Mouse (Mus musculus) bone marrow, adult 2 months (tissue): ENCODE measurements around the gene Tbata. TPM values are rescaled to one million over a fixed set of nuclear protein-coding genes. Genes with fewer than 3 reads are reported as not detected.

Source experiments
- H3K27ac ChIP-seq: fragments of 200-500 bp; 2 replicates; pipeline ENCODE4 v1.5.1; 2012; ENCODE audit warnings: low read depth, mild to moderate bottlenecking, control low read depth, inconsistent platforms, low read length; ENCODE audit not compliant: control insufficient read depth, poor library complexity, insufficient read depth
- H3K4me1 ChIP-seq: fragments of 200-500 bp; 2 replicates; pipeline ENCODE4 v1.6.1; 2011; ENCODE audit warnings: low read length; ENCODE audit not compliant: control insufficient read depth, insufficient read depth
- H3K4me3 ChIP-seq: fragments of 200-500 bp; replicated peaks from 2 replicates; pipeline ENCODE3; 2011; ENCODE audit warnings: mild to moderate bottlenecking, low read depth, low read length, control low read depth; ENCODE audit not compliant: control insufficient read depth
- CTCF ChIP-seq: fragments of 200-500 bp; IDR thresholded peaks from 2 replicates; pipeline ENCODE4 v1.5.1; 2011; ENCODE audit warnings: low read length, control low read depth; ENCODE audit not compliant: control insufficient read depth, insufficient read depth
- POLR2A ChIP-seq: fragments of 200-500 bp; IDR thresholded peaks from 2 replicates; pipeline ENCODE4 v1.6.1; 2011; ENCODE audit warnings: low read depth, mild to moderate bottlenecking, control low read depth, low read length, borderline replicate concordance; ENCODE audit not compliant: control insufficient read depth
- WGBS: fragments of 180-500 bp; shearing (Covaris S2); methylation state at CpG from one replicate; pipeline ENCODE4 v1.1.7; 2018; 5-methylcytosine and 5-hydroxymethylcytosine counted together
- polyA plus RNA-seq: library from polyadenylated mRNA; stranded (reverse); fragments of >200 nt; gene quantifications from 2 replicates; pipeline ENCODE4 v1.2.4, GENCODE M21; 2011; ENCODE audit warnings: low replicate concordance; ENCODE audit not compliant: missing spikeins, insufficient read depth, insufficient read length

Tbata gene
- polyA plus RNA-seq, 1 experiment, result 7.3 TPM

- TF ChIP-seq POLR2A (no peak), CTCF (peak; percentile 30; the same call in 1 of the 2 replicates)
- Histone ChIP-seq H3K4me3 (no peak overlapping the region), H3K27ac (no peak overlapping the region), H3K4me1 (peaks cover 1% of the 10 kb centered on the region; the same call in 1 of the 2 replicates)
- 14% methylated on average over 24 of the region's 24 CpGs for WGBS
Measured at GRCm38 (mm10) chr10:61175442-61176204, 3.9 kb downstream of the Tbata start.

GRCm38 (mm10) chr10:61176221-61176790, 4.6 kb downstream of the Tbata start:
- TF ChIP-seq POLR2A (no peak), CTCF (no peak)
- 54% methylated on average over 7 of the region's 7 CpGs for WGBS

GRCm38 (mm10) chr10:61177751-61178150, 6.0 kb downstream of the Tbata start:
- H3K4me1 ChIP-seq, result peaks cover 1% of the 10 kb centered on the region; the same call in 1 of the 2 replicates
- H3K4me3 ChIP-seq, result no peak overlapping the region
- TF ChIP-seq CTCF (no peak), POLR2A (no peak)
- 75% methylated on average over 4 of the region's 4 CpGs for WGBS
- H3K27ac ChIP-seq, result no peak overlapping the region

More at GRCm38 (mm10) chr10:61176221-61176790, 4.6 kb downstream of the Tbata start:
- H3K27ac ChIP-seq, result no peak overlapping the region
- H3K4me1 ChIP-seq, result peaks cover 1% of the 10 kb centered on the region; the same call in 1 of the 2 replicates
- no peak overlapping the region for H3K4me3 ChIP-seq

GRCm38 (mm10) chr10:61178687-61179086, 6.9 kb downstream of the Tbata start:
- no peak for TF ChIP-seq CTCF
- no peak for TF ChIP-seq POLR2A
- H3K4me1 ChIP-seq, result peaks cover 1% of the 10 kb centered on the region; the same call in 1 of the 2 replicates
- no peak overlapping the region for H3K4me3 ChIP-seq
- 78% methylated on average over 8 of the region's 8 CpGs for WGBS
- no peak overlapping the region for H3K27ac ChIP-seq

- 63% methylated on average over 6 of the region's 6 CpGs for WGBS
- TF ChIP-seq POLR2A (no peak), CTCF (no peak)
- Histone ChIP-seq H3K4me1 (peaks cover 1% of the 10 kb centered on the region; the same call in 1 of the 2 replicates), H3K4me3 (no peak overlapping the region), H3K27ac (no peak overlapping the region)
Measured at GRCm38 (mm10) chr10:61179927-61180326, 8.2 kb downstream of the Tbata start.

- TF ChIP-seq CTCF (no peak), POLR2A (no peak)
- Histone ChIP-seq H3K4me1 (peaks cover 3% of the 10 kb centered on the region), H3K4me3 (no peak overlapping the region), H3K27ac (no peak overlapping the region)
- 65% methylated on average over 3 of the region's 3 CpGs for WGBS
Measured at GRCm38 (mm10) chr10:61187001-61187400, 15.2 kb downstream of the Tbata start.

GRCm38 (mm10) chr10:61188010-61188409, 16.3 kb downstream of the Tbata start:
- peaks cover 3% of the 10 kb centered on the region for H3K4me1 ChIP-seq
- 3% methylated on average over 3 of the region's 3 CpGs for WGBS
- TF ChIP-seq CTCF (no peak), POLR2A (no peak)
- H3K27ac ChIP-seq, result no peak overlapping the region
- no peak overlapping the region for H3K4me3 ChIP-seq

GRCm38 (mm10) chr10:61194611-61195010, 22.9 kb downstream of the Tbata start:
- Histone ChIP-seq H3K4me3 (no peak overlapping the region), H3K27ac (no peak overlapping the region), H3K4me1 (no peaks in the 10 kb centered on the region)
- TF ChIP-seq CTCF, result no peak
- TF ChIP-seq POLR2A, result no peak
- 85% methylated on average over 9 of the region's 9 CpGs for WGBS
